Mouse (Mus musculus): Measurements from ENCODE around the gene Plxnc1.

Plxnc1 gene

DNA sequence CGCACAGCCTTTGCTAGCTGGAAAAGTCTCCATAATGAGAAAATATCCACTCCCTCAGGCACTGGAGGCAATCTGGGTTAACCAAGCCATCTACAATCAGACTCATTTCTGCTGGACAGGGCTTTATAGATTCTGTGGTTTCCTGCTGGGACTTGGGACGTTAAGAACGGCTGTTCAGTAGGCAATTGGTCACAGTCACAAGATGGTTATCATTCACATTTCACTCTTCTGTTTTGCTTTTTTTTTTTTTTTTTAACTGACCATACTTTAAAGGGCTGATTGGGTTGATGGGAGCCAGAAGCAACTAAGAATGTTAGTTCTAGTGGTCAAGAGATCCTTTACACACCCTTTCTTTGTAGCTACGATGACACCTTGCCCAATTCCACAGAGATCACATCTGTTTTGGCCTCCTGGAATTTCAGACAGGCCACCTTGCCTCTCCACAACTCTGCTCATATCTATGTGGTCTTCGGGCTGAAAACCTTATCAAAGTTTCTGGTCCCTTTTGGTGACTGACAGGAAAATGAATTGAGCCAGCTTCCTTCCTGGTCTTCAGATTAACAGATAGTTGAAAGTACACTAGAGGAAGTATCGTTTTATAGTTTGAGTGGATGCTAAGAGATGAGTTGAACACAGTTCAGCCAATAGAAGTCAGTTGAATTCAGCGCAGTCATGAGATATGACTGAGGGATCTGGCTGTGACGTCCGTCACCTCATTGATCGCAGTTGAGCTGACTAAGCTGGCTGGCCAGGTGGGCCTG lies 3.5 kb upstream of the Plxnc1 start:
- no peak for DNase-seq

DNA sequence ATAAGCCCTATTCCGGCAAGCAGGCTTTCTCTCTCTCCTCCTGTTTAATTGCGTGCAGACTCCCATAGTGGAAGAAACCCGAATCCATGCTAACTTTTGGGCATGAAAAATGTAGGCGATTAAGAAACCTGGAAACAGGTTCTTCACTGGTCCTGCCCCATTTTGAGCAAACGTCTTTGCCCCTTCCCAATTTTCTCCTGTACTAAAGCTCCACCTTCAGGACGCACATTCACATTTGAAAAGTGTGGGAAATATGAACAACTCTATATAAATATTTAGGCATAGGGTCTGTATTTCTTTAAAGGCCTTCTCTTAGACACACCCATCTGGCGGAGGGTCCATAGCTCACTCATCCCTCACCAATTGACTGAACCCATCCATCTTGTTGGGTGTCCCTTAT lies 2.8 kb upstream of the Plxnc1 start:
- no peak for DNase-seq

- DNase-seq: no peak
Observed at GRCm38 (mm10) chr10:94945206-94945711, 624 bp upstream of the Plxnc1 start.

DNA sequence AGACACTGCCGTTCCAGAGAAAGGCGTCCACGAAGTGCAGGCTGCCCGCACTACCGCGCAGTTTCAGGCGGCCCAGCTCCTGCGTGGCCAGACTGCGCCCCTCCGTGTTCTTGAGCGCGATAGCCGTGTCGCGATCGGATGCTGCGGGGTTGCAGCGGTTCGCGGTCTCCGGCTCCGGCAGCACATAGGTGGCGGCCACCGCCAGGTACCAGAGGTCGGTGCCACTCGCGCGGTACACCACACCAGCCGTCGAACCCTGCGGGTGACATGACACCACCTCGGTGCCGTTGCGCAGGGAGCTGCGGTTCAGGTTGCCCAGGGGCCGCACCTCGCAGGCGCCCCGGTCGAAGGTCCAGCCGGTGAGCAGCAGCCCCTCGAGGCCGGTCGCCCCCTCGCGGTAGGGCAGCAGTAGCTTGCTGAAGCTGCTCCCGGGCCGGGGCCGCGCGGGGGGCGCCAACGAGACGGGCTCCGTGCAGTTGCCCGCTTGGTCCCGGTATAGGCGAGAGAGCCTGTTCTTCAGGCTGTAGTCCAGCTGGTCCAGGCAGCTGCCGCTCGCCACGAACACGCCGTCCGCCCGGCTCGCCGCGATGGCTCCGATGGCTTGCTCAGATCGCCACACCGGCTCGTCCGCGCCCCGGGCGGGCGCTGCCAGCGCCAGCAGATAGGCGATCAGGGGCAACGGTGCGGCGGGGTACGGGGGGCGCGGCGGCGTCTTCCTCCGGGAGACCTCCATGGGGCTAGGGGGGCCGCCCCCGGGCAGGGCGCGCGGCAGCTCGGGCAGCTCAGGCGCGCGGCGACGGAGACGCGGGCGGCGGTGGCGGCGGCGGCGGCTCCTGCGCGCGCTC lies 567 bp downstream of the Plxnc1 start:
- DNase-seq: peak; percentile 19 to 48

GRCm38 (mm10) chr10:94943401-94943845 lies 1.2 kb downstream of the Plxnc1 start:
- peak; percentile 12 to 40 for DNase-seq

DNA sequence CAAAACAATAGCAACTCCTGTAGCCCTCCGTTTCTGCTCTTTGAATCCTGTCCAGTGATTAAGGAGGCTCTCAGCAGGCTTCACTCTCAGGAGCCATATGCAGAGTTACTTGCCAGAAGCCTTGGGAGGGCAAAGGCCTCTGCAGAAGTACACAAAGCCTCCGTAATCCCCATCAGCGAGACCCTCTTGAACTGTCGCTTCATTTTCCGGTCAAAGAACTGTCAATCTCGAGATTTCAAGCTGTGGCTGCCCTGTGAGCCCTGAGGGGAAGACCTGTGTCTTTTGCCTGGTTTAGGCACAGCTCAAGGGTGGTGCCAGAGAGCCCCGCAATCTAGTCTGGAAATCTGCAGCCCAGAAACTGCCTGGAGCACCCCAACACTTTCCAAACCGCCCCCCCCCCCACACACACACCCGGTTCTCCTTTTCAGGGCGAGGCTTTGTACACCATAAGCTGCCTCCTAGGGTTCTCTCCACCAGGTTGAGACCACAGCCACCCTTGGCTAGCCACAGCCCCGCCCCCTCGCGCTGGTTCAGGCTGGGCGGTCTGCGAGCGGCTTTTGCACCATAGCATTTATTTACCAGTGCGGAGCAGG lies 2.1 kb downstream of the Plxnc1 start:
- peak in 1 of 2 experiments; percentile 23 for DNase-seq

- no peak for DNase-seq
Observed at GRCm38 (mm10) chr10:94941551-94941950, 3.1 kb downstream of the Plxnc1 start.

GRCm38 (mm10) chr10:94940786-94941185 lies 3.8 kb downstream of the Plxnc1 start:
- no peak for DNase-seq

DNA sequence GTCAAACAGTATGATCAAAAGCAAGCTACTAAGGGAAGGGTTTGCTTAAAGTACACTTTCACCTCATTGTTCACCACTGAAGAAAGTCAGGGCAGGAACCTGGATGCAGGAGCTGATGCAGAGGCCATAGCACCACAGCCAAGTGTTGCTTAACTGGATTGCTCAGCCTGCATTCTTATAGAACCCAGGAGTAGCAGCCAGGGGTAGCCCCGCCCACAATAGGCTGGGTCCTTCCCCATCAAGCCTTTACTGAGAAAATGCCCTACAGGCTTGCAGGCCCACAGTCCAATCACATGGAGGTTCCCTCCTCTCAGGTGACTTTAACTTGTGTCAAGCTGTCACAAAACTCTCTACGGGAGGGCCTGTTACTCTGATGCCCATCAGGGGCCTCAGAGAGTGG lies 4.6 kb downstream of the Plxnc1 start:
- DNase-seq: no peak

DNA sequence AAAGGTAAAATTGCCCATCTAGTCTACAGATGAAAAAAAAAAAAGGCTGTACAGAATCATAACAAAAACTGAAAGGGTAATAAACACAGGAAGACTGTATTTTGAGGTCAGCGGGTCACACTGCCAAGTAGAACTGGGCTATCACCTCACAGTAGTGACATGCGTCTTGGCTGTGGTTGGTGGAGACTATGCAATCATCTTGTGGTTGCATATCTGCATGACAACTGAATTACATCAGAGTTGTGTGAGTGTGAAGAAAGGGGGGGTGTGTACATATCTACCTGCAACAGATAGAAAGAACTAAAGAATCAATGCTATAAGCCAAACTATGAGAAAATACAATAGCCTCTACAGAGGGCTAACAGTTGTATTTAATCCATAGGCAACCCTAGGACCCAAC lies 5.7 kb downstream of the Plxnc1 start:
- DNase-seq: peak in 1 of 2 experiments; percentile 2

- DNase-seq: peak in 1 of 2 experiments; percentile 11
Observed at GRCm38 (mm10) chr10:94938320-94938719, 6.3 kb downstream of the Plxnc1 start.

GRCm38 (mm10) chr10:94935270-94935669 lies 9.4 kb downstream of the Plxnc1 start:
- DNase-seq: no peak

- DNase-seq: no peak
Observed at GRCm38 (mm10) chr10:94934151-94934614, 10.5 kb downstream of the Plxnc1 start.

DNA sequence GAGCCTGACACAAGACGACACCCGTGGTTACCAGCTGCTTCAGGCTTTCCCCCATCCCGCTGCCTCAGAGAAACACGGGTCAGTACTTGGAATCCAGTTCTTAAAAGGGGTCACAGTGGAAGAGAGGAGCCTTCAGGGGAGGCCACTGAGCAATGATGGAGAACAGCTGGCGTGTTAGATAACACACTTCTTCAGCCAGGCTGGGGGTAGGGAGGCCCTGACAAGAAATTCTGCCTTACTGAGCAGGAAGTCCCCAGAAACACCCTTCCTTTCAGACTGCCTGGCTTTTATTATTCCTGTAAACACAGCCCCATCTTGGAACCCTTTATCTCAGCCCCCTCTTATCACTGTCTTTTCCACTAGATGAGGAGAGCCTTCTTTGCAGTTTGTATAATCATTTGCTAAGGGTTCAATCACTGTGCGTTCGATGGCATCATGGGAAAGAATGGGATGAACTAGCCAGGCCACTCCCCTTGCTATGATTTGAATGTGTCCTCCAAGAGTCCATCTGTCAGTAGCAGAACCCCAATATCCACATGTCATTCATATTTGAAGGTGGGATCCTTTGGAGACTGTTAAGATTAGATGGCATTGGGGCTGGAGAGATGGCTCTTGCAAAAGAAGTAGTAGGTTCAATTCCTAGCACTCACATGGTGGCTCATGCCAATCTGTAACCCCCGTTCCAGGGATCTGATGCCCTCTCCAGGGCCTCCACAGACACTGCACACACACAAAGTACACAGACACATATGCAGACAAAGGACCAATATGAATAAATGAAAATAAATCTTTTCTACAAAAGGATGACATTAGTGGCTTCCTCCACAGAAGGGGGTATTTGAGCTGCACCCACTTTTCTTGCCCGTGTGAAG lies 12.4 kb downstream of the Plxnc1 start:
- DNase-seq: peak; percentile 64 to 69

DNA sequence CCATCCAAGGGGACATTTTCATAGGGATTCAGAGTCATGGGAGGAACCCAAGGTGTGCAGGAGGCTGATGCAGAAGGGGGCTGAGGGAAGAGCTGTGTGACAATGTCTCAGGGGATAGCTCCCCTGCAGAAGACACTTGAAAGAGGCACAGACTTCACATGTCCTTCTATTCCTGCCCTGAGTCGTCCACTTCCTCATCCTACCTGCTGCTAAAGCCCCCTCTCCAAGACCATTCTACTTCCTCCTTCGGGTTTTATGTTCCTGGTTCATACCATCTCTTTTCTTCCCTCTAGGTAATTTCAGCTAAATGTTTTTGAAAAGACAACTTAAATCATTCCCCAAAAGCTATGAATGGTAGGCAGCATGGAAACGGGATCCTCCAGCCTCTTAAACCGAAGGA lies 16.5 kb downstream of the Plxnc1 start:
- DNase-seq: no peak

DNA sequence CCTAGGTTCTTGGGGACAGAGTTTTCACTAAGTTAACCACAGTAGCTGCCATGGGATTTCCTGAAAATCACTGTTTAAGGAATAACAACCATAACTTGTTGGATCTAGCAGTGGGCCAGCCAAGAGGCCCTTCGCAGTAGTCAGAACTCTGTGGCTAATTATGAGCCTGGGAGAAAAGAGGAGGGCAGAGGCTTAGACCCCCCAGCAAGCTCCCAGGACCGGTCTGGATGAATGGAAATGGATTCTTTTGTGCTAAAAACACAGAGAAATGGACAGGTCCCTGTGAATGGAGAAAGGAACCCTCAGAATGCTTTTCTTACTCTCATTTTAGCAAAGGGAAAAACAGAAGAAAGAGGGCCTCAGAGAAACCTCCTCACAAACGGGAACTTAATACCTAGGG lies 18.3 kb downstream of the Plxnc1 start:
- DNase-seq: no peak

DNA sequence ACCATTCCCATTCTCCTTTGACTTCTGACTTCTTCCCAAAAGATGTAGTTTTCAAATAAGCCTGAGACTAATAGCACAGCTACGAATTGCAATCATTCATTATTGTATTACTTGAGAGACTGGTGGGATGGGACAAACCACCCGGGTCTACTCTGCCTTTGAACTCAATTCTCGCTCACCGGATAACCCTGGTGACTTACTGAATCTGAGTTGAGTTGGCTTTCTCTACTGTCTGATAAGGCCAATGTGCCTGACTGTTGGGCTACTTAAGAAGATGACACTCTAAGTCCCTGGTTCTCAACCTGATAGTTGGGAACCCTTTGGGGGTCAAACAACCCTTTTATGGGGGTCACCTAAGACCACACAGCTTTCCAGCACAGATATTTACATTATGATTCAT lies 19.8 kb downstream of the Plxnc1 start:
- no peak for DNase-seq

DNA sequence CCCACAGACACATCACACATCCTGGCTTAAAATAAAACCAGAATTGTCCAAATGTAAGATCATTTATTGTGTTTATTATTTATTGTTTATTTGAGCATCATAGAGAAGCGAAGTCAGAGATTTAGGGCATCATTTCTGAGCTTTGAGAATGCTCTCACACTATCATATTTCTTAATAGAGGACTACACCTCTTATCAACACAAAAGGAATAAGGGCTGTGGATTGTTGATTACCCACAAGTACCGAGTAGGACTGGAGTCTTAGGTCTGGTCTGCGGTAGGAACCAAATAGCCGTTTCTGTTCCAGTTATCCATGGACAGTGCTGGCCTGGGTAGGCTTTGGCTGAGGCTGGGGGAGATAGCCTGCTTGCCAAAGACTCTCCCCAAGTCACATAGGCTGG lies 20.2 kb downstream of the Plxnc1 start:
- DNase-seq: no peak

GRCm38 (mm10) chr10:94923337-94923762 lies 21.3 kb downstream of the Plxnc1 start:
- DNase-seq: no peak

DNA sequence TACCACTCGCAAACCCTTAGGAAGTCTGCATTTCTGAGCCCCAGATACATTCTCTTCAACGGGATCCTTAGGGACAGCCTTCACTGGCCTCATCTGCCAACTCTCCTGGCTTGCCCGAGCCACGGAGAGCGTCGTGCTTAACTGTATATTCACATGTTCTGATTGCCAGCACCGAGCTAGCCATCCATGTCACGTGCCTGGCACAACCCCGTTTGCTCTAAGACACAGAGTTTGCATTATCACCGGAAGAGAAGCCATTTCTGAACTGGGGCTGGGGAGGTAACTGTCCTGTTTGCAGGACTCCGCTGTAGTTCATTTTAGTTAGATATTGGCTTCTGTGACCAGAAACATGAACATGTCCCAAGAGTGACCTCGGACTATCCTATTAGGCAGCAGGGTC lies 21.8 kb downstream of the Plxnc1 start:
- no peak for DNase-seq

DNA sequence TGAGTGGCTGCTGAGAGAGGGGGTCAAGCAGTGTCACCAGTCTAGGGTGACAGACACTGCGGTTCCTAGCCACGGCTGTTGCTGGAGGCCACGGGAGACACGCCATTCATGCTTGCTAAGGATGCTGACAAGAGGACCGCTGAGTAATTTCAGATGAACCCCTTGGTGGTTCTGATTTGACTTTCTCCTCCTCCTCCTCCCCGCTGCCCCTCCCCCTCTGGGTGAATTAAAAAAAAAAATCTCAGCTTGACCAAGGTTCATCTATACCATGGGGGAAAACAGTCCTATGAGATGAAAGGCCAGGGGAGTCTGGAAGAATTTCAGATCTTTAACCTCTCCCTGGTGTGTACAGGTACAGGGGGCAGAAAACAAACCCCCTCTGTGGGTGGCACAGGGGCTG lies 22.9 kb downstream of the Plxnc1 start:
- no peak for DNase-seq

GRCm38 (mm10) chr10:94920526-94920925 lies 24.1 kb downstream of the Plxnc1 start:
- DNase-seq: no peak

Data from kidney, postnatal 25 days (tissue).